Mouse (Mus musculus): ENCODE results near the gene Ascl2.

GRCm38 (mm10) chr7:143002679-143003078 lies 33.6 kb upstream of the Ascl2 start:
- TF ChIP-seq CTCF (IDR thresholded peaks at IDR 0.05; ENCODE audit: control insufficient read depth, insufficient read depth, insufficient read length) (peak; percentile 37), USF1 (IDR thresholded peaks at IDR 0.05; ENCODE audit: low read depth) (no peak), CEBPB (IDR thresholded peaks at IDR 0.05; ENCODE audit: low read depth) (no peak), MAX (IDR thresholded peaks at IDR 0.05) (no peak), FOSL1 (IDR thresholded peaks at IDR 0.05; ENCODE audit: insufficient read depth, low read length, poor library complexity, severe bottlenecking) (no peak)

Data from C2C12 (cell line).